Mouse (Mus musculus): Measurements from ENCODE around the gene Nek7. TPM values are rescaled to one million over a fixed set of nuclear protein-coding genes. Genes with fewer than 3 reads are reported as not detected.

Nek7 gene
- total and polyA plus RNA-seq, 2 experiments from 2014 or later, result 19.7 to 24.0 TPM

GRCm38 (mm10) chr1:138510566-138510965 lies 109.4 kb downstream of the Nek7 start:
- no peaks in the 10 kb centered on the region for H3K36me3 ChIP-seq (ENCODE audit: insufficient read depth, low read length)
- H3K4me2 ChIP-seq (ENCODE audit: low read depth, low read length, poor library complexity, severe bottlenecking), result no peak overlapping the region
- H3K4me1 ChIP-seq (ENCODE audit: insufficient read depth, low read length), result 0 out of 2 replicates have a peak, but pooled peaks cover 10% of the 10 kb centered on the region
- no peak for TF ChIP-seq CTCF (IDR thresholded peaks at IDR 0.05)
- H3K9me3 ChIP-seq (ENCODE audit: low read length), result no peaks in the 10 kb centered on the region
- no peak overlapping the region for H3K9ac ChIP-seq (replicated peaks; ENCODE audit: low read length, poor library complexity, severe bottlenecking)
- H3K4me3 ChIP-seq (ENCODE audit: low read depth, low read length), result no peak overlapping the region
- no peak overlapping the region for H3K27ac ChIP-seq (ENCODE audit: low read depth, low read length)
- no peaks in the 10 kb centered on the region for H3K27me3 ChIP-seq (ENCODE audit: insufficient read depth, low read length)
- 67% methylated on average over 4 of the region's 4 CpGs for WGBS
- ATAC-seq (ENCODE audit: low FRiP score), result no peak
- DNase-seq (ENCODE audit: low spot score), result no peak

GRCm38 (mm10) chr1:138507446-138508043 lies 112.4 kb downstream of the Nek7 start:
- H3K9ac ChIP-seq (replicated peaks; ENCODE audit: low read length, poor library complexity, severe bottlenecking), result no peak overlapping the region
- no peak for TF ChIP-seq CTCF (IDR thresholded peaks at IDR 0.05)
- H3K9me3 ChIP-seq (ENCODE audit: low read length), result no peaks in the 10 kb centered on the region
- H3K27me3 ChIP-seq (ENCODE audit: insufficient read depth, low read length), result no peaks in the 10 kb centered on the region
- H3K4me2 ChIP-seq (ENCODE audit: low read depth, low read length, poor library complexity, severe bottlenecking), result no peak overlapping the region
- ATAC-seq (ENCODE audit: low FRiP score) (no peak), DNase-seq (ENCODE audit: low spot score) (no peak)
- H3K4me3 ChIP-seq (ENCODE audit: low read depth, low read length), result no peak overlapping the region
- H3K27ac ChIP-seq (ENCODE audit: low read depth, low read length), result peak overlapping the region; percentile 12; the same call in 1 of the 2 replicates
- H3K36me3 ChIP-seq (ENCODE audit: insufficient read depth, low read length), result no peaks in the 10 kb centered on the region
- peaks cover 14% of the 10 kb centered on the region; the same call in 1 of the 2 replicates for H3K4me1 ChIP-seq (ENCODE audit: insufficient read depth, low read length)
- 71% methylated on average over 13 of the region's 13 CpGs for WGBS

GRCm38 (mm10) chr1:138507014-138507413 lies 112.9 kb downstream of the Nek7 start:
- Histone ChIP-seq H3K27ac (ENCODE audit: low read depth, low read length) (no peak overlapping the region), H3K9ac (replicated peaks; ENCODE audit: low read length, poor library complexity, severe bottlenecking) (no peak overlapping the region), H3K36me3 (ENCODE audit: insufficient read depth, low read length) (no peaks in the 10 kb centered on the region), H3K27me3 (ENCODE audit: insufficient read depth, low read length) (no peaks in the 10 kb centered on the region), H3K9me3 (ENCODE audit: low read length) (no peaks in the 10 kb centered on the region), H3K4me3 (ENCODE audit: low read depth, low read length) (no peak overlapping the region), H3K4me2 (ENCODE audit: low read depth, low read length, poor library complexity, severe bottlenecking) (no peak overlapping the region), H3K4me1 (ENCODE audit: insufficient read depth, low read length) (peaks cover 14% of the 10 kb centered on the region; the same call in 1 of the 2 replicates)
- no peak for TF ChIP-seq CTCF (IDR thresholded peaks at IDR 0.05)
- ATAC-seq (ENCODE audit: low FRiP score) (0 out of 2 replicates have a peak, but pooled peaks have one; percentile 33), DNase-seq (ENCODE audit: low spot score) (peak; percentile 24)
- WGBS, result 44% methylated on average over 4 of the region's 4 CpGs

GRCm38 (mm10) chr1:138504228-138504627 lies 115.7 kb downstream of the Nek7 start:
- no peak for TF ChIP-seq CTCF (IDR thresholded peaks at IDR 0.05)
- Histone ChIP-seq H3K36me3 (ENCODE audit: insufficient read depth, low read length) (no peaks in the 10 kb centered on the region), H3K9ac (replicated peaks; ENCODE audit: low read length, poor library complexity, severe bottlenecking) (no peak overlapping the region), H3K4me2 (ENCODE audit: low read depth, low read length, poor library complexity, severe bottlenecking) (peak overlapping the region; percentile 24), H3K4me1 (ENCODE audit: insufficient read depth, low read length) (peaks cover 14% of the 10 kb centered on the region; the same call in 1 of the 2 replicates), H3K27me3 (ENCODE audit: insufficient read depth, low read length) (no peaks in the 10 kb centered on the region), H3K27ac (ENCODE audit: low read depth, low read length) (peak overlapping the region; percentile 40), H3K4me3 (ENCODE audit: low read depth, low read length) (no peak overlapping the region), H3K9me3 (ENCODE audit: low read length) (no peaks in the 10 kb centered on the region)
- ATAC-seq (ENCODE audit: low FRiP score) (no peak), DNase-seq (ENCODE audit: low spot score) (no peak)
- 42% methylated on average over 5 of the region's 5 CpGs for WGBS

- H3K27me3 ChIP-seq (ENCODE audit: insufficient read depth, low read length), result no peaks in the 10 kb centered on the region
- no peak overlapping the region for H3K4me3 ChIP-seq (ENCODE audit: low read depth, low read length)
- H3K27ac ChIP-seq (ENCODE audit: low read depth, low read length), result peak overlapping the region; percentile 88
- no peaks in the 10 kb centered on the region for H3K9me3 ChIP-seq (ENCODE audit: low read length)
- 25% methylated on average over 6 of the region's 6 CpGs for WGBS
- peaks cover 8% of the 10 kb centered on the region; the same call in 1 of the 2 replicates for H3K4me1 ChIP-seq (ENCODE audit: insufficient read depth, low read length)
- DNase-seq (ENCODE audit: low spot score), result no peak
- no peak for ATAC-seq (ENCODE audit: low FRiP score)
- H3K36me3 ChIP-seq (ENCODE audit: insufficient read depth, low read length), result no peaks in the 10 kb centered on the region
- no peak for TF ChIP-seq CTCF (IDR thresholded peaks at IDR 0.05)
- H3K9ac ChIP-seq (replicated peaks; ENCODE audit: low read length, poor library complexity, severe bottlenecking), result no peak overlapping the region
- peak overlapping the region; percentile 40; the same call in 1 of the 2 replicates for H3K4me2 ChIP-seq (ENCODE audit: low read depth, low read length, poor library complexity, severe bottlenecking)
These were observed 119.2 kb downstream of the Nek7 start for GRCm38 (mm10) chr1:138500691-138501090.

GRCm38 (mm10) chr1:138500155-138500554 lies 119.8 kb downstream of the Nek7 start:
- Histone ChIP-seq H3K9me3 (ENCODE audit: low read length) (no peaks in the 10 kb centered on the region), H3K27me3 (ENCODE audit: insufficient read depth, low read length) (no peaks in the 10 kb centered on the region), H3K4me2 (ENCODE audit: low read depth, low read length, poor library complexity, severe bottlenecking) (peak overlapping the region; percentile 40), H3K4me1 (ENCODE audit: insufficient read depth, low read length) (peaks cover 8% of the 10 kb centered on the region; the same call in 1 of the 2 replicates), H3K4me3 (ENCODE audit: low read depth, low read length) (peak overlapping the region; percentile 17; the same call in 1 of the 2 replicates), H3K36me3 (ENCODE audit: insufficient read depth, low read length) (no peaks in the 10 kb centered on the region), H3K9ac (replicated peaks; ENCODE audit: low read length, poor library complexity, severe bottlenecking) (peak overlapping the region; percentile 40), H3K27ac (ENCODE audit: low read depth, low read length) (peak overlapping the region; percentile 88)
- peak; percentile 70 for DNase-seq (ENCODE audit: low spot score)
- no peak for TF ChIP-seq CTCF (IDR thresholded peaks at IDR 0.05)
- no peak for ATAC-seq (ENCODE audit: low FRiP score)
- WGBS, result 9% methylated on average over 10 of the region's 10 CpGs

All from midbrain, postnatal 0 days (tissue).